Mouse (Mus musculus): ENCODE measurements around the gene 2200002J24Rik.
"Not testable (repeated sequence)": the region's sequence is repeated elsewhere in the genome, so short reads cannot be mapped to it uniquely, and the experiment has no call there.

The 2200002J24Rik gene

GRCm38 (mm10) chr7:30728739-30729395 is 30.1 kb downstream of the 2200002J24Rik start:
- DNase-seq (ENCODE audit: low spot score in 2 of 2) = no peak

- DNase-seq (ENCODE audit: low spot score in 2 of 2) = peak; percentile 93
These were observed 30.8 kb downstream of the 2200002J24Rik start, which contains the start of gene Tmem147 for GRCm38 (mm10) chr7:30729396-30730063. TSS of gene Tmem147 (minus strand) at chr7:30729540.

GRCm38 (mm10) chr7:30730064-30730722 is 31.5 kb downstream of the 2200002J24Rik start:
- not testable (repeated sequence) for DNase-seq (ENCODE audit: low spot score in 2 of 2)

GRCm38 (mm10) chr7:30736211-30736610 is 37.5 kb downstream of the 2200002J24Rik start:
- no peak for DNase-seq (ENCODE audit: low spot score in 2 of 2)

GRCm38 (mm10) chr7:30742570-30742969 is 43.8 kb downstream of the 2200002J24Rik start:
- DNase-seq (ENCODE audit: low spot score in 2 of 2) = peak; percentile 67 to 71

- not testable (repeated sequence) for DNase-seq (ENCODE audit: low spot score in 2 of 2)
These were observed 44.9 kb downstream of the 2200002J24Rik start, which contains the start of gene Gapdhs for GRCm38 (mm10) chr7:30743617-30744016. TSS of gene Gapdhs (minus strand) at chr7:30743681.

GRCm38 (mm10) chr7:30744022-30744598 is 45.4 kb downstream of the 2200002J24Rik start:
- no peak for DNase-seq (ENCODE audit: low spot score in 2 of 2)

- DNase-seq (ENCODE audit: low spot score in 2 of 2) = no peak
These were observed 48.9 kb downstream of the 2200002J24Rik start for GRCm38 (mm10) chr7:30747525-30748204.

All from spleen, postnatal 36 days (tissue).